Mouse (Mus musculus): Measurements from ENCODE around the gene Vps4b.

GRCm38 (mm10) chr1:106768773-106769172 lies 27.8 kb downstream of the Vps4b start:
- TF ChIP-seq EP300 (IDR thresholded peaks at IDR 0.05) (no peak), CTCF (IDR thresholded peaks at IDR 0.05) (no peak)

Data from lung, postnatal 0 days (tissue).